ENCODE assay signal across 26 mouse cellular contexts in the genomic region with DNA sequence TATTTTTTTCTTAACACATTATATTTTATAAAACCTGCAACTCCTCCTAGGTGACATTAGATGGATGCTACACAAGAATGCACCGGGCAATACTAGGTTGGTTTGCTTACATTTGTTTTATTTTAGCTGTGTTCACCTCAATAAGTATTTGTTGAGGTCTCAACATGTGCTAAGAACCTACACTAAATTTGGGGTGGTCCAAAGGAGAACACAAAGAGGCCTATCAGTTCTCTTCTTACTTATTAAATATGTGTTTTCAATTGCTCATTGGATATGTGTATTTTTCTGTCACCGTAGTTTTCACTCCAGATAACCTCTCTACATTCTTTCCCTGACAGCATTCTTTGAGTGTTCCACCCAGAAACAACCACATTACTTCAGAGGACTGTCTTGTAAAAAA. TPM values are rescaled to one million over a fixed set of nuclear protein-coding genes. Genes with fewer than 3 reads are reported as not detected.
DNase-seq lines count a peak whose midpoint lies in the region; ATAC-seq and TF ChIP-seq lines count a peak whose summit lies in the region.
"Had no signal": no experiment of that assay in that cellular context is flagged by ENCODE, and none has a peak within 500 bp of the region (broad histone marks: within the 10 kb centered on the region; RNA-seq: fewer than 3 reads in every experiment).

No protein-coding gene starts in this region.

- H3K27me3 ChIP-seq in forebrain, postnatal 0 days (ENCODE audit: insufficient read depth, low read length): peaks cover 49% of the 10 kb centered on the region
- H3K27me3 ChIP-seq in forebrain, embryonic 12.5 days: peaks cover 66% of the 10 kb centered on the region
- peaks cover 64% of the 10 kb centered on the region for H3K27me3 ChIP-seq in midbrain, embryonic 11.5 days (ENCODE audit: control insufficient read depth, insufficient read depth, low read length)
- peaks cover 60% of the 10 kb centered on the region for H3K27me3 ChIP-seq in midbrain, embryonic 15.5 days (replicated peaks)

- H3K4me3 ChIP-seq in forebrain, postnatal 0 days (ENCODE audit: low read depth, low read length): no peak overlapping the region
- no peak overlapping the region for H3K4me3 ChIP-seq in forebrain, embryonic 12.5 days (replicated peaks)
- H3K4me3 ChIP-seq in midbrain, embryonic 11.5 days (ENCODE audit: low read depth, low read length): no peak overlapping the region
- no peak overlapping the region for H3K4me3 ChIP-seq in midbrain, embryonic 15.5 days
- H3K4me3 ChIP-seq: erythroblast, embryonic 14.5 days; forebrain, embryonic 13.5 days; forebrain, embryonic 15.5 days had no signal

- 40% methylated on average over 2 of the region's 2 CpGs for WGBS in forebrain, postnatal 0 days
- WGBS in forebrain, embryonic 12.5 days: 29% methylated on average over 2 of the region's 2 CpGs
- WGBS in midbrain, embryonic 11.5 days: 37% methylated on average over 2 of the region's 2 CpGs
- 39% methylated on average over 2 of the region's 2 CpGs for WGBS in midbrain, embryonic 15.5 days

- DNase-seq in forebrain, postnatal 0 days: peak; percentile 24
- peak; percentile 93 for DNase-seq in midbrain, embryonic 11.5 days (ENCODE audit: low spot score, missing footprints)
- DNase-seq in retina, embryonic 14.5 days (ENCODE audit: low spot score): peak; percentile 20
- no peak for DNase-seq in retina, postnatal 1 day
- DNase-seq in induced T-regulatory cell, adult 2 months (ENCODE audit: low read depth): peak; percentile 37
- DNase-seq in gastrocnemius, postnatal 4 days (ENCODE audit: low spot score in 2 of 2): no peak
- DNase-seq: adrenal gland, adult 2 months; adrenal gland, postnatal 10 days; adrenal gland, postnatal 25 days; cerebellum, adult 11-12 months; cerebellum, adult 9-10 months had no signal

- ATAC-seq in forebrain, postnatal 0 days: no peak
- ATAC-seq in forebrain, embryonic 12.5 days (ENCODE audit: low FRiP score): no peak
- ATAC-seq in midbrain, embryonic 11.5 days (ENCODE audit: low FRiP score): no peak
- ATAC-seq in midbrain, embryonic 15.5 days (replicated peaks): no peak
- ATAC-seq: forebrain, embryonic 13.5 days; forebrain, embryonic 15.5 days had no signal

- H3K4me1 ChIP-seq in forebrain, postnatal 0 days (ENCODE audit: insufficient read depth): peaks cover 7% of the 10 kb centered on the region
- H3K4me1 ChIP-seq in forebrain, embryonic 12.5 days: peaks cover 45% of the 10 kb centered on the region
- H3K4me1 ChIP-seq in midbrain, embryonic 11.5 days (ENCODE audit: control insufficient read depth, insufficient read depth, low read length): peaks cover 33% of the 10 kb centered on the region
- peaks cover 36% of the 10 kb centered on the region for H3K4me1 ChIP-seq in midbrain, embryonic 15.5 days

- H3K4me2 ChIP-seq in forebrain, postnatal 0 days (ENCODE audit: low read depth): no peak overlapping the region
- H3K4me2 ChIP-seq in forebrain, embryonic 12.5 days: no peak overlapping the region
- no peak overlapping the region for H3K4me2 ChIP-seq in midbrain, embryonic 11.5 days
- H3K4me2 ChIP-seq in midbrain, embryonic 15.5 days: no peak overlapping the region
- H3K4me2 ChIP-seq: forebrain, embryonic 15.5 days had no signal

- no peak for TF ChIP-seq CTCF in forebrain, postnatal 0 days (IDR thresholded peaks at IDR 0.05; ENCODE audit: low read depth)

- H3K36me3 ChIP-seq in forebrain, postnatal 0 days (ENCODE audit: insufficient read depth): peaks cover 6% of the 10 kb centered on the region; the same call in 1 of the 2 replicates
- H3K36me3 ChIP-seq in forebrain, embryonic 12.5 days (replicated peaks): peaks cover 10% of the 10 kb centered on the region
- H3K36me3 ChIP-seq in midbrain, embryonic 11.5 days (ENCODE audit: control insufficient read depth, insufficient read depth, low read length): peaks cover 3% of the 10 kb centered on the region; the same call in 1 of the 2 replicates
- H3K36me3 ChIP-seq in midbrain, embryonic 15.5 days (replicated peaks): no peaks in the 10 kb centered on the region; the same call in 1 of the 2 replicates

- no peak overlapping the region for H3K27ac ChIP-seq in forebrain, postnatal 0 days (ENCODE audit: low read depth, low read length)
- no peak overlapping the region for H3K27ac ChIP-seq in forebrain, embryonic 12.5 days
- H3K27ac ChIP-seq in midbrain, embryonic 11.5 days (ENCODE audit: low read depth, low read length): no peak overlapping the region
- no peak overlapping the region for H3K27ac ChIP-seq in midbrain, embryonic 15.5 days
- H3K27ac ChIP-seq: embryonic facial prominence, embryonic 13.5 days; embryonic facial prominence, embryonic 15.5 days; forebrain, embryonic 10.5 days; forebrain, embryonic 13.5 days; forebrain, embryonic 15.5 days had no signal

- H3K9me3 ChIP-seq in forebrain, postnatal 0 days (ENCODE audit: low read length): no peaks in the 10 kb centered on the region
- H3K9me3 ChIP-seq in forebrain, embryonic 12.5 days: no peaks in the 10 kb centered on the region
- no peaks in the 10 kb centered on the region for H3K9me3 ChIP-seq in midbrain, embryonic 11.5 days (ENCODE audit: control insufficient read depth, low read length)
- H3K9me3 ChIP-seq in midbrain, embryonic 15.5 days: no peaks in the 10 kb centered on the region
- H3K9me3 ChIP-seq: embryonic facial prominence, embryonic 13.5 days; embryonic facial prominence, embryonic 15.5 days; forebrain, embryonic 10.5 days; forebrain, embryonic 13.5 days; forebrain, embryonic 15.5 days had no signal

- no peak overlapping the region for H3K9ac ChIP-seq in forebrain, postnatal 0 days
- H3K9ac ChIP-seq in forebrain, embryonic 12.5 days: no peak overlapping the region
- H3K9ac ChIP-seq in midbrain, embryonic 11.5 days (ENCODE audit: low read length): no peak overlapping the region
- no peak overlapping the region for H3K9ac ChIP-seq in midbrain, embryonic 15.5 days
- H3K9ac ChIP-seq: embryonic facial prominence, embryonic 13.5 days; embryonic facial prominence, embryonic 15.5 days; forebrain, embryonic 13.5 days; forebrain, embryonic 15.5 days had no signal

RNA-seq across cellular contexts. Expression of a gene that starts 2.3 kb away (rescaled TPM):
- total RNA-seq in forebrain, postnatal 0 days (2014; rRNA removed): 92.5 and 95.3 TPM in 2 replicates
- 118 and 124 TPM in 2 replicates for polyA plus RNA-seq in forebrain, postnatal 0 days (2015; fragmentation: Nextera tagmentation; extraction: Ambion mirVana)
- polyA plus RNA-seq in forebrain, embryonic 12.5 days (2016; fragmentation: Nextera tagmentation; extraction: Ambion mirVana): 247 and 249 TPM in 2 replicates
- polyA plus RNA-seq in midbrain, embryonic 11.5 days (2014; fragmentation: Nextera tagmentation; extraction: Ambion mirVana): 275 and 279 TPM in 2 replicates
- 165 and 166 TPM in 2 replicates for polyA plus RNA-seq in midbrain, embryonic 15.5 days (2015; fragmentation: Nextera tagmentation; extraction: Ambion mirVana)
- total RNA-seq in gastrocnemius, postnatal 4 days (2021): 10 to 100 TPM; 46.6 to 54.8 TPM

RNA-seq across cellular contexts. Expression of a gene that starts 9.2 kb away (rescaled TPM):
- total RNA-seq in forebrain, postnatal 0 days (2014; rRNA removed): 1.1 and 1.3 TPM in 2 replicates
- polyA plus RNA-seq in forebrain, postnatal 0 days (2015; fragmentation: Nextera tagmentation; extraction: Ambion mirVana): 0.11 and 0.45 TPM in 2 replicates
- polyA plus RNA-seq in forebrain, embryonic 12.5 days (2016; fragmentation: Nextera tagmentation; extraction: Ambion mirVana): 0.96 and 1.6 TPM in 2 replicates
- 0.10 and 0.19 TPM in 2 replicates for polyA plus RNA-seq in midbrain, embryonic 11.5 days (2014; fragmentation: Nextera tagmentation; extraction: Ambion mirVana)
- 0.34 and 1.1 TPM in 2 replicates for polyA plus RNA-seq in midbrain, embryonic 15.5 days (2015; fragmentation: Nextera tagmentation; extraction: Ambion mirVana)
- not detected for total RNA-seq in gastrocnemius, postnatal 4 days (2021)
- total RNA-seq: adrenal gland, adult 2 months; adrenal gland, postnatal 10 days; adrenal gland, postnatal 25 days; common myeloid progenitor, adult 5-6 weeks had no signal
- polyA plus RNA-seq: adrenal gland, adult 2 months; cerebellum, adult 2 months; embryonic facial prominence, embryonic 13.5 days; erythroblast, embryonic 14.5 days; forebrain, embryonic 10.5 days; frontal cortex, adult 2 months had no signal

RNA-seq across cellular contexts. Expression of a gene that starts 15.1 kb away (rescaled TPM):
- total RNA-seq in forebrain, postnatal 0 days (2014; rRNA removed): 0.38 and 1.6 TPM in 2 replicates
- 0.62 TPM in 1 of 2 replicates, not detected in the other for polyA plus RNA-seq in forebrain, postnatal 0 days (2015; fragmentation: Nextera tagmentation; extraction: Ambion mirVana)
- polyA plus RNA-seq in forebrain, embryonic 12.5 days (2016; fragmentation: Nextera tagmentation; extraction: Ambion mirVana): 0.64 and 0.79 TPM in 2 replicates
- polyA plus RNA-seq in midbrain, embryonic 11.5 days (2014; fragmentation: Nextera tagmentation; extraction: Ambion mirVana): 0.18 TPM in 1 of 2 replicates, not detected in the other
- polyA plus RNA-seq in midbrain, embryonic 15.5 days (2015; fragmentation: Nextera tagmentation; extraction: Ambion mirVana): 0.49 and 0.73 TPM in 2 replicates
- not detected for total RNA-seq in gastrocnemius, postnatal 4 days (2021)
- total RNA-seq: adrenal gland, adult 2 months; adrenal gland, postnatal 10 days; adrenal gland, postnatal 25 days; adrenal gland, postnatal 4 days; common myeloid progenitor, adult 5-6 weeks; ES-E14; MEL had no signal
- polyA plus RNA-seq: adrenal gland, adult 2 months; embryonic facial prominence, embryonic 11.5 days; embryonic facial prominence, embryonic 13.5 days; embryonic facial prominence, embryonic 15.5 days; erythroblast, embryonic 14.5 days; forebrain, embryonic 10.5 days; frontal cortex, adult 2 months had no signal

Comparison
In these comparisons a context has a peak if more than half of its experiments do, and no peak if none do; other contexts are left out.
1. DNase-seq: peak in forebrain, postnatal 0 days (single experiment), midbrain, embryonic 11.5 days (single experiment), retina, embryonic 14.5 days (single experiment) and induced T-regulatory cell, adult 2 months (single experiment); none in retina, postnatal 1 day (single experiment) and gastrocnemius, postnatal 4 days (0 of 2).